Mouse (Mus musculus) fat pad, adult 2 months (tissue): ENCODE data around the gene Slc39a2.

Source experiments
- DNase-seq: peaks from one replicate; pipeline ENCODE4 v3.0.0-alpha.2; 2011; ENCODE audit warnings: low read depth, low spot score; ENCODE audit errors: extremely low read depth

Slc39a2 gene

DNA sequence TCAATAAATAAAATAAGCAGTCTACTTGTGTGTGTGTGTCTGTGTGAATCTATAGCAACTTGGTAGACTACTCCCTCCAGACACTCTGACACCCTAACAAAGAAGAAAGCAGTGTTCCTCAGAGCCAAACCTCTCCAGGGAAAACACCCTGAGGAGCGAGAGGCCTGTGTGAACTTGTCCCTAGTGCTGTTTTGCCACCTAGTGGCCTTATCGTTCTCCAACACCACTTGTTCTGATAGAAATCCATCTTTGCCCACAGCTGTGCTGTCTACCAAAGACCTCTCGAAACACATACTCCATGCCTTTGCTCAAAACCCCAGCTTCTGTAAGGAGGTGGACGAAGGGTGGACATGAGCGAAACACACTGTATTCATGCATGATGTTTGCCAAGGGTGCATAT lies 38.1 kb downstream of the Slc39a2 start:
- no peak for DNase-seq

DNA sequence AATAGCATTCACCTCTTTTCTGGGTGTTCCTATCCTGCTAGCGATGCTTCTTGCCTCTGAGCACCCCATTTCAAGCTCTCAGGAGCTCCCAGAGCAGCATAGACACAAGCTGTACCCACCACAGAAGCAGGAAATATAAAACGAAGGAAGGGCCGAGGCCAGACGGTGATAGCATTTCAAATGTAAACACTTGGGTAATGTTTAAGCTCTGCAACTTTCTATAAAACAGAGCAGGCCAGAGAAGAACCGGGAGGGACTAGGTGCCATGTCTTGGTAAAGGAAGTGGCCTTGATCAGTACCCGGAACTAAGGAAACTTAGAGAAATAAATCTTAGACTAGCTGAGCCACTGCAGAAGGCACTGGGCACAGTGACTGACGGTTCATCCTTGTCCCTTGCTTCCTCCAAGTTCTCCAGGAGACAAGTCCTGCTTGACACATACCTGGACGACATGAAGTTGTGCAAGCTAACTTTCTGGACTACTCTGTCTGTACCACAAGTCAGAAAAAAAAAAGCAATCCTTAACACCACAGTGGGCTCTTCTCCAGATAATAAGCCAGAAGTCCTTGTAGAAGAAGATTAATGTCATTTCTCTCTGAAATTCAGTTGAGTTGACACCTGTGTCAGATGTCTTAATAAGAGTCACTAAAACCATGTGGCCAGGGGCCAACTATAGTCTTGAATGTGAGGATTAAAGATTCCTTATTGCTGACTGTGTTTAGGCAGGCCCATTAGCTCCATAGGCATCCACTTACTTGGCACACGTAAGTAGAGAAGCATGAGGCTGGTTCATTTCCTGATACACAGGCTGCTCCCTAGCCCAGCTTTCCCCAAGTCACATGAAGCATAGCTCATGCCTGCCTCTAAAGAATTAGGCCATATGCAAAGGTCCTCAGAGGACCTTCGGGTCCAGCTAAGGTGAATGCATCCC lies 39.7 kb downstream of the Slc39a2 start:
- peak; percentile 100 for DNase-seq

DNA sequence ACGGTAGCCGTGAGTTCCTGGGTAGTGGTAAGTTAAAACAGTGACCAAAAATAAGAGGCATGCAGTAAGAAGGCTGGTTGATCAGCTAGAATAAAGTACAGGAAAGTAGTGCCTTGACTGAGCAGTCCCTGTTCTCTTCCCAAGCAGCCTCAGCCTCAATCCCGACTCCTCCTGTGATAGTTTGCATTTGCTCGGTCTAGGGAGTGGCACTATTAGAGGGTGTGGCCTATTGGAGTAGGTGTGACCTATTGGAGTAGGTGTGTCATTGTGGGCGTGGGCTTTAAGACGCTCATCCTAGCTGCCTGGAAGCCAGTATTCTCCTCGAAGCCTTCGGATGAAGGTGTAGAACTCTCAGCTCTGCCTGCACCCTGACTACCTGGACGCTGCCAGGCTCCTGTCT lies 46.3 kb downstream of the Slc39a2 start:
- no peak for DNase-seq

DNA sequence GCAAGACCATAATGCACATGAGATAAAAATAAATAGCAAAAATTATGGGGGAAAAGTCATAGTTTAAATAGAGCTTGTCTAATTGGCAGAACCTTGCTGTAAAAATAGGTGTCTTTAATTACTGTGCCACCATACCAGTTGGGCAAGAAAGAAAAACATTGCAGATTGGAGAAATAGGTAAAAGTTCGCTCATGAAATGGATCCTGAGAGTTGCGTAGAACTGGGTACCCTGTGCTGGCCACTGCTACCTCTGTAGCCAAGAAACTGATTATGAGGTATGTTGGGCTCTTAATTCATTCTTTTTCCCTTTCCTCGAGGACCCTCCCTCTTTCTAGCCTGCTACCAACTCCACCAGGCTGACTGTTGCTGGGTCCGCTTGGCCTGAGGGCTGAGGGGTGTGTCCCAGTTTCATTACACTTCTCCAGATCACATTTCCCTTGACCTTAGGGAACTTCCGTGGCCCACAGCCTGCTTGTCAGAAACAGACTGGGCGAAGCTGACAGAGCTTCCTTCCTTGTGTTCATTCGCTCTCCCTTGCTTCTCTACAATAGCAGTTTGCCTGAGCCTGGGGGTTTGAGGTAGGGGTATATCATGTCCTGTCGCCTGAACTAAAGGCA lies 48.4 kb downstream of the Slc39a2 start:
- no peak for DNase-seq

DNA sequence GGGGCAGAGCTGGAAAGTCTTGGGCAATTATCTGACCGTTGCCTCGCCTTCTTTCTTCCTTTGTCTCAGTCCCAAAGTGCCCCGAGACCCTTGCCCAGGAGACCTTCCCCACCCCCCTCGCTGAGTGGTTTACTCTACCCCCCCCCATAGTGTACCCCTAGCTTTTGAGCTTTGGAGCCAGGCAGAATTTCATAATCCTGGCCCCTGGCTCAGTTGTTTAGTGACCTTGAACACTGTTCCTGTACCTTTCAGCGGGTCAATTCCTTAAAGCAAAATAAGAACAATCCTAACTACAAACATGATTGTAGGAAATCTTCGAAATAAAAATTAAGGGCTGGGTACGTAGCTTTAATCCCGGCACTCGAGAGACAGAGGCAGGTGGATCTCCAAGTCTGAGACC lies 48.9 kb downstream of the Slc39a2 start:
- no peak for DNase-seq

DNA sequence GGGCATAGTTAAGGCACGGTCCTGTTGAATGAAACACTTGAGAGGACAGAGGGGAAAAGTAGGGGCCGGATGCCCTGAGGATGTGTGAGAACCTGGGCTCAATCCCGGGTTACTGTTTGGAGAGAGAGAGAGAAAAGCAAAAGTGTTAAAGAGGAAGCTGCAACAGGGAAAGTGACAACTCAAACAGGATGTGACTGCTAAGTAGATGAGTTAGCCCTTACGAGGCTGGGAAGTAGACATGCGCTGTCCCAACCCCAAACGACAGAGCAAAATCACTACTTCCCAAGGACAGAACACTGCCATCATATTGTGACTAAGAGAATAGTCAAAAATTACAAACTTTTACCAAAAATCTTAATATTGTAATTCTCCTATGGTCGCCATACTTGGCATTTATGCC lies 49.5 kb downstream of the Slc39a2 start:
- DNase-seq = no peak

DNA sequence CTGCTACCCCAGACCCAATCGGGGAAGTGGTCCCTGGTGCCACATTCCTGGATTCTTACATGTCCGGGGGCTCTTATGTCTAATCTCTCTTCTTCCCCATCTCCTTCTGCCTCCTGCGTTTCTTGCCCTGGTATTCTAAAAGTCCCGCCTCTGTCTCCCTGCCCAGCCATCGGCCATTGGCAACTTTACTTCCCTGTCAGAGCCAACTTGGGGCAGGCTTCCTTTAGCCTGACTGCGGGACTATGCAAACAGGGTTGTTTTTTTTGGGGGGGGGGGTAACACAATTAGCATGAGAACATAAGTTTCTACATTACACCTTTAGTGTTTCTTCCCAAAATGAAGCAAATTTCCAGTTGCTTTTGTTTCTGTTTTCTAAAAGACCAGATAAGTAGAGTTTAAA lies 50.6 kb downstream of the Slc39a2 start:
- no peak for DNase-seq
